Mouse (Mus musculus) olfactory bulb, adult 2 months (tissue): ENCODE results near the gene Asb5. TPM values are rescaled to one million over a fixed set of nuclear protein-coding genes. Genes with fewer than 3 reads are reported as not detected.
A peak's percentile ranks its signal among the peaks of the same experiment; 100 is the strongest.
"Not testable (repeated sequence)": the region's sequence is repeated elsewhere in the genome, so short reads cannot be mapped to it uniquely, and the experiment has no call there.

Source experiments
- H3K27ac ChIP-seq: fragments of 200-500 bp; 2 replicates; pipeline ENCODE4 v1.5.1; 2012; ENCODE audit warnings: low read depth, low read length; ENCODE audit not compliant: insufficient read depth
- H3K4me1 ChIP-seq: fragments of 200-500 bp; 2 replicates; pipeline ENCODE4 v1.6.1; 2012; ENCODE audit warnings: low read length; ENCODE audit not compliant: control insufficient read depth, insufficient read depth
- H3K4me3 ChIP-seq: fragments of 200-500 bp; 2 replicates; pipeline ENCODE4 v1.5.1; 2012; ENCODE audit warnings: mild to moderate bottlenecking, low read depth, low read length, moderate library complexity; ENCODE audit not compliant: insufficient read depth
- CTCF ChIP-seq: fragments of 200-500 bp; IDR thresholded peaks from 2 replicates; pipeline ENCODE4 v1.5.1; 2012; ENCODE audit warnings: low read depth, mild to moderate bottlenecking, low read length, moderate library complexity; ENCODE audit not compliant: insufficient read depth
- POLR2A ChIP-seq: fragments of 200-500 bp; IDR thresholded peaks from 2 replicates; pipeline ENCODE4 v1.6.1; 2012; ENCODE audit warnings: mild to moderate bottlenecking, low read depth, low read length, moderate library complexity; ENCODE audit not compliant: insufficient read depth
- WGBS: fragments of 180-500 bp; shearing (Covaris S2); methylation state at CpG from one replicate; pipeline ENCODE4 v1.1.7; 2018; 5-methylcytosine and 5-hydroxymethylcytosine counted together
- polyA plus RNA-seq: library from polyadenylated mRNA; stranded (reverse); fragments of >200 nt; gene quantifications from 2 replicates; pipeline ENCODE4 v1.2.4, GENCODE M21; 2012; ENCODE audit warnings: low replicate concordance; ENCODE audit not compliant: missing spikeins, insufficient read depth, insufficient read length

Gene Asb5
- polyA plus RNA-seq, 1 experiment, result not detected

GRCm38 (mm10) chr8:54507428-54508095 is 21.8 kb upstream of the Asb5 start:
- TF ChIP-seq POLR2A (no peak), CTCF (no peak)
- H3K4me1 ChIP-seq, result no peaks in the 10 kb centered on the region
- no peak overlapping the region for H3K27ac ChIP-seq
- no peak overlapping the region for H3K4me3 ChIP-seq
- WGBS, result 33% methylated on average over 6 of the region's 6 CpGs

- no peak overlapping the region for H3K27ac ChIP-seq
- no peaks in the 10 kb centered on the region for H3K4me1 ChIP-seq
- TF ChIP-seq CTCF (no peak), POLR2A (no peak)
- H3K4me3 ChIP-seq, result no peak overlapping the region
- 4% methylated on average over 1 of the region's 1 CpGs for WGBS
Measured at GRCm38 (mm10) chr8:54508096-54508456, 21.3 kb upstream of the Asb5 start.

- TF ChIP-seq CTCF, result no peak
- no peaks in the 10 kb centered on the region for H3K4me1 ChIP-seq
- WGBS, result 1% methylated on average over 9 of the region's 11 CpGs
- H3K27ac ChIP-seq, result no peak overlapping the region
- H3K4me3 ChIP-seq, result peak overlapping the region; percentile 26; the same call in 1 of the 2 replicates
Measured at GRCm38 (mm10) chr8:54508814-54509213, 20.6 kb upstream of the Asb5 start.

- no peak overlapping the region for H3K27ac ChIP-seq
- TF ChIP-seq CTCF, result no peak
- no peak for TF ChIP-seq POLR2A
- WGBS, result 2% methylated on average over 10 of the region's 10 CpGs
- H3K4me1 ChIP-seq, result no peaks in the 10 kb centered on the region
- H3K4me3 ChIP-seq, result peak overlapping the region; percentile 26; the same call in 1 of the 2 replicates
Measured at GRCm38 (mm10) chr8:54509221-54509721, 20.1 kb upstream of the Asb5 start.

DNA sequence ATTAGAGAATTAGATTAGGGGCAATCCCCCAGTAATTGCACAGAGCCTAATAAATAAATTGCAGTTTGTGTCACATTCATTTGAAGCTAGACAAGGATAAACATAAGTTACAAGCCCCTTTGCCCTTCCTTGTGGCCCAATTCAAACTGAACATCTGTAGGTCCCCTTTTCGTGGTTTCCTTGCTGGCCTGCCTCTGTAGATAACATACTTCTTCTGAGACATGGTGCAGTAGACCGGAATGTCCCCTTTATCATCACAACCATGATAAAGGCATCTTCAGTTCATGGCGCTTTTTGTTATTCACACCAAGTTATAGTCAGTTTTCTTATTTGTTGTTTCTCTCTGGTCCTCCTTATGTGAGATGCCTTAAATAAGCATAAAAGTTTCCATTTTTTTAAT is 17.6 kb upstream of the Asb5 start:
- Histone ChIP-seq H3K4me1 (no peaks in the 10 kb centered on the region), H3K4me3 (no peak overlapping the region), H3K27ac (no peak overlapping the region)
- 73% methylated on average over 3 of the region's 3 CpGs for WGBS
- no peak for TF ChIP-seq POLR2A
- no peak for TF ChIP-seq CTCF

DNA sequence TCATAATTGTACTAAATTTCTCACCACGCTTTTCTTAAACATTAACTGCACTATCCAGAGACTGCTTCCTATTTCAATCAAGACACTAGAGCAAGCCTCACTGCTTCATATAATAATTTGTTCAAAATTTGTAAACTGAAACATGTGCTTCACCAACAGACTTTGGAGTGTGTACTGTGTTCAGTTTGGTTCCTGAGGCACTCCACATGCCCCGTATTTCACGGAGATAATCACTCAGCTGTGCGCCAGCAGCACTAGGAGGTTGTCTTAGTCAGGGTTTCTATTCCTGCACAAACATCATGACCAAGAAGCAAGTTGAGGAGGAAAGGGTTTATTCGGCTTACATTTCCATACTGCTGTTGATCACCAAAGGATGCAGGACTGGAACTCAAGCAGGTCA is 17.2 kb upstream of the Asb5 start:
- H3K27ac ChIP-seq, H3K4me3 ChIP-seq, H3K4me1 ChIP-seq: not testable (repeated sequence)
- 51% methylated on average over 5 of the region's 5 CpGs for WGBS

GRCm38 (mm10) chr8:54518756-54519460 is 10.5 kb upstream of the Asb5 start:
- 86% methylated on average over 10 of the region's 10 CpGs for WGBS
- Histone ChIP-seq H3K27ac (no peak overlapping the region), H3K4me1 (no peaks in the 10 kb centered on the region), H3K4me3 (no peak overlapping the region)
- no peak for TF ChIP-seq POLR2A
- no peak for TF ChIP-seq CTCF

- Histone ChIP-seq H3K4me1 (no peaks in the 10 kb centered on the region), H3K4me3 (no peak overlapping the region), H3K27ac (no peak overlapping the region)
- no peak for TF ChIP-seq POLR2A
- TF ChIP-seq CTCF, result no peak
- 86% methylated on average over 4 of the region's 4 CpGs for WGBS
Measured at GRCm38 (mm10) chr8:54520516-54520915, 8.9 kb upstream of the Asb5 start.

GRCm38 (mm10) chr8:54525606-54526005 is 3.8 kb upstream of the Asb5 start:
- WGBS, result 92% methylated on average over 2 of the region's 2 CpGs
- Histone ChIP-seq H3K4me1 (no peaks in the 10 kb centered on the region), H3K27ac (no peak overlapping the region), H3K4me3 (no peak overlapping the region)
- TF ChIP-seq POLR2A, result no peak

DNA sequence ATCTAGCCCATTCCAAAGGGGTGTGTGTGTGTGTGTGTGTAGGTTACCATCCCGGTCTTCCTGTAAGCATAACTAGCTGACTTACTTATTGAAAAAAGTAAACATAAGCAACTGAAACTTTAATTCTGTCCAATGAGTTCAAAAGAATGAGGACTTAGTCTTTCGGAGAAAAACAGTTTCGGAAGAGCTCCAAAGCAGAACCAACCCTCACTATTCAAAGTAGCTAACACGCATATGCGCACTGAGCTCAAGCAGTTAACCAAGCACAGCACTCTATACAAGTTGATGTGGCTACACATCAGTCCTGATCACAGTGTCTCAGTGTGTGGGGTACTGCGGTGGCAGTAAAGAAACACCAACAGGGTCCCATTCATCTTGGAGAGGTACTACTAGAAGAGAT is 2.7 kb upstream of the Asb5 start:
- Histone ChIP-seq H3K27ac (no peak overlapping the region), H3K4me1 (no peaks in the 10 kb centered on the region), H3K4me3 (no peak overlapping the region)
- WGBS, result 96% methylated on average over 6 of the region's 6 CpGs
- TF ChIP-seq POLR2A (no peak), CTCF (no peak)
